Mouse (Mus musculus): ENCODE data around the gene Rem1.

DNA sequence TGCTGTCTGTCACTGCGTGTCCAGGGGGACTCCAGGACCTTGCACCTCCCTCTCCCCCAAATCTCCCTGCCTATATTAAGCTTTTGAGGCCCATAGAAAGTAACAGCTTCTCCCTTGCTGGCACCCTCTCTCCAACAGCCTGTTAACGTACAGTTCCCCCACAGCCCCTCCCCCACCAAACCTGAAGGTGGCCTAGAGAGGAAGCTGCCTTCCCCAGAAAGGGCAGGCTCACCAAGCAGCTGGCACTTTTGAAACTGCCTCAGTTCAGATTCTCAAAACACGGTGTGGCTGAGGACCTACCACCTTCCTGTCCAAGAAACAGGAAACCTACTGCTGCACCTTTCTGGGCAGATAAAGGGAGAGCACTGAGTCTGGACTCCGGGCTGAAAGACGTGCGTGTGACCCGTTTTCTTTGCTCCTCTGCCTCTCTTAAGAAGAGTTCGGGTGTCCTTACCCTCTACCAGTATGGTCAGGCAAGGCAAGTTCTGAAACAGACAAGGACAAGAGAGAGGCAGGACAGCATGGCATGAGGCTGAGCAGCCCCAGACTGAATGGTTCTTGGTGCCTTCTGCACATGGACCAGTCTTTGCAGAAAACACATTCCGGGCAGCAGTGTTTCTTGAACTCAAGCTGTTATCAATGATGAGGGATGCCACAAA is 44.4 kb downstream of the Rem1 start:
- TF ChIP-seq CTCF (IDR thresholded peaks at IDR 0.05; ENCODE audit: low read depth, low read length) (no peak; the same call in 1 of the 2 replicates), POLR2A (IDR thresholded peaks at IDR 0.05; ENCODE audit: borderline replicate concordance, low read depth, low read length) (no peak)
